Comparison of ENCODE assay signal across 8 mouse cellular contexts in the genomic region with DNA sequence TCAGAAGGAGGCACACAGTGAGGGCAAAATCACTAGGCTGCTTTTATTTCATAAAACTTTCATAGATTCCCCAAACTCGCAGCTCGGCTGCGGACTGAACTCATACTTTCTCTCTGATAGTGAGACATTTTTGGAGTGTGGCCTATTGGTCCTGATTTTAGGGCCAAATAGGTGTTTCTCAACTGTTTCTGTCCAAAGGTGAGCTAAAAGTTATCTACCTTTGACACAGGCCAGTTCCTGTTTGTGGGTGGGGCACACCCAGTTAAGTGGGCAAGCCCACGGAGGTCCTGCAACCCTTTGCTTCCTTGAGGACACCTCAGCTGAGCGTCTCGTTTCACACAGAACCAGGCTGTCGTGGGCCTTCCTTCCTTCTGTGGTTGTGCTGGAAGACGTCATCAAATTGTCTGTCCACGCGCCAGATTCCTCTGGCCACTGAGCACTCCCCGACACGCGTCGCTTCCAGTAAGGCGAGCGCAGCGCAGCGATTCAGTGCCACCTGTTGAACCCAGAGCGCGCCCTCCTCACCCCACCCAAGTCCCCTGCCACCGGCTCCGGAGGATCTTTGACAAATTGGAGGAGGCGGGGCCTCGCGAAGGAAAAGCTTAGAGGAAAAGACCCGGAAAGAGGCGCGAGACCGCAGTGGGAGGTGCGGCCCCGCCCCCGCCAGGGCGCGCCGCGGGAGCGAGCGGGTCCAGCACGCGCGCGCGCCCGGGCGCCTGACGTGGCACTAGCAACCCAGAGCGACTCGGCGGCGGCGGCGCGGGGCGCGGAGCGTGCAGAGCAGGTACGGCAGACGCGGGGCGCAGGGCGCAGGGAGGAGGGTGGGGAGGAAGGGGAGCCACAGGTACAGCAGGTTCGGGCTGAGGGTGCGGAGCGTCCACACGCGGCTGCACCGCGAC. TPM values are rescaled to one million over a fixed set of nuclear protein-coding genes. Genes with fewer than 3 reads are reported as not detected.
DNase-seq lines count a peak whose midpoint lies in the region; ATAC-seq and TF ChIP-seq lines count a peak whose summit lies in the region.

A gene (plus strand): TSS at position 703 of the 899 bp plus-strand sequence.

- no peaks in the 10 kb centered on the region for H3K36me3 ChIP-seq in hindbrain, embryonic 10.5 days
- peaks cover 17% of the 10 kb centered on the region for H3K36me3 ChIP-seq in lung, embryonic 16.5 days (ENCODE audit: control insufficient read depth, insufficient read depth, low read length)
- H3K36me3 ChIP-seq in thymus, adult 2 months (ENCODE audit: control insufficient read depth, insufficient read depth, low read length): no peaks in the 10 kb centered on the region

- WGBS in hindbrain, embryonic 10.5 days: 4% methylated on average over 68 of the region's 68 CpGs
- WGBS in lung, embryonic 16.5 days: 2% methylated on average over 56 of the region's 68 CpGs
- WGBS in thymus, adult 2 months: 3% methylated on average over 68 of the region's 68 CpGs

- DNase-seq in MEL-GATA-1-ER (ENCODE audit: extremely low read depth, low read depth): peak; percentile 55
- peak; percentile 71 for DNase-seq in cerebellum, adult 9-10 months
- peak; percentile 24 to 79 for DNase-seq in frontal cortex, adult 2 months (ENCODE audit: extremely low spot score in 1 of 2, low spot score in 1 of 2)
- DNase-seq in hindbrain, embryonic 10.5 days (ENCODE audit: low spot score): peak; percentile 78
- peak; percentile 84 for DNase-seq in layer of hippocampus, adult 9-11 months
- peak; percentile 72 for DNase-seq in ovary, adult 18-20 months (ENCODE audit: low spot score)
- peak; percentile 92 for DNase-seq in thymus, adult 2 months

- peak within 1 kb of the TSS; percentile 83 for H3K4me3 ChIP-seq in hindbrain, embryonic 10.5 days
- peak within 1 kb of the TSS; percentile 73 for H3K4me3 ChIP-seq in lung, embryonic 16.5 days (ENCODE audit: low read length)
- peak within 1 kb of the TSS; percentile 64 for H3K4me3 ChIP-seq in thymus, adult 2 months (ENCODE audit: control insufficient read depth, insufficient read depth, low read length)

- peak; percentile 34; the same call in 1 of the 2 replicates for TF ChIP-seq POLR2A in thymus, adult 2 months (IDR thresholded peaks at IDR 0.05; ENCODE audit: control insufficient read depth, extremely low read depth, insufficient read depth, low read length, poor library complexity)

- peak; percentile 91 for ATAC-seq in lung, embryonic 16.5 days (ENCODE audit: low read depth)

- peak within 1 kb of the TSS; percentile 80 for H3K27ac ChIP-seq in hindbrain, embryonic 10.5 days
- H3K27ac ChIP-seq in lung, embryonic 16.5 days (ENCODE audit: low read length): peak within 1 kb of the TSS; percentile 74
- no peak within 1 kb of the TSS for H3K27ac ChIP-seq in thymus, adult 2 months (ENCODE audit: control insufficient read depth, insufficient read depth, low read length)

- peaks cover 46% of the 10 kb centered on the region for H3K27me3 ChIP-seq in hindbrain, embryonic 10.5 days (ENCODE audit: insufficient read depth, poor library complexity, severe bottlenecking)
- no peaks in the 10 kb centered on the region for H3K27me3 ChIP-seq in lung, embryonic 16.5 days (ENCODE audit: control insufficient read depth, insufficient read depth, low read depth, low read length)
- H3K27me3 ChIP-seq in thymus, adult 2 months (ENCODE audit: control insufficient read depth, insufficient read depth, low read length): no peaks in the 10 kb centered on the region

- peak; percentile 52; the same call in 1 of the 2 replicates for TF ChIP-seq CTCF in thymus, adult 2 months (IDR thresholded peaks at IDR 0.05; ENCODE audit: borderline replicate concordance, control insufficient read depth, extremely low read depth, insufficient read depth, low read length, poor library complexity)

- H3K4me2 ChIP-seq in lung, embryonic 16.5 days (ENCODE audit: low read depth, low read length): peak within 1 kb of the TSS; percentile 61

- peaks cover 13% of the 10 kb centered on the region for H3K4me1 ChIP-seq in hindbrain, embryonic 10.5 days (replicated peaks)
- 0 out of 2 replicates have a peak, but pooled peaks cover 4% of the 10 kb centered on the region for H3K4me1 ChIP-seq in lung, embryonic 16.5 days (replicated peaks; ENCODE audit: control insufficient read depth, insufficient read depth, low read length)
- peaks cover 5% of the 10 kb centered on the region for H3K4me1 ChIP-seq in thymus, adult 2 months (replicated peaks; ENCODE audit: control insufficient read depth, insufficient read depth, low read length)

- H3K9ac ChIP-seq in lung, embryonic 16.5 days (ENCODE audit: low read length): peak within 1 kb of the TSS; percentile 83

- H3K9me3 ChIP-seq in hindbrain, embryonic 10.5 days: no peaks in the 10 kb centered on the region
- H3K9me3 ChIP-seq in lung, embryonic 16.5 days (ENCODE audit: control insufficient read depth, low read length): no peaks in the 10 kb centered on the region

RNA-seq across cellular contexts. Expression of the gene that starts here (rescaled TPM):
- 8.4 and 10.4 TPM in 2 replicates for polyA plus RNA-seq in frontal cortex, adult 2 months (2012; rRNA removed)
- polyA plus RNA-seq in hindbrain, embryonic 10.5 days (2016; fragmentation: Nextera tagmentation; extraction: Ambion mirVana): 20.1 and 20.2 TPM in 2 replicates
- 66.1 and 73.7 TPM in 2 replicates for polyA plus RNA-seq in lung, embryonic 16.5 days (2015; fragmentation: Nextera tagmentation; extraction: Ambion mirVana)
- polyA plus RNA-seq in thymus, adult 2 months (2012; rRNA removed): 30.2 and 34.0 TPM in 2 replicates
